Mouse (Mus musculus): Measurements from ENCODE around the gene Srd5a1. TPM values are rescaled to one million over a fixed set of nuclear protein-coding genes. Genes with fewer than 3 reads are reported as not detected.
A peak's percentile ranks its signal among the peaks of the same experiment; 100 is the strongest.

The Srd5a1 gene
- 12.3 and 14.9 TPM in 2 replicates for polyA plus RNA-seq (2012; rRNA removed)

DNA sequence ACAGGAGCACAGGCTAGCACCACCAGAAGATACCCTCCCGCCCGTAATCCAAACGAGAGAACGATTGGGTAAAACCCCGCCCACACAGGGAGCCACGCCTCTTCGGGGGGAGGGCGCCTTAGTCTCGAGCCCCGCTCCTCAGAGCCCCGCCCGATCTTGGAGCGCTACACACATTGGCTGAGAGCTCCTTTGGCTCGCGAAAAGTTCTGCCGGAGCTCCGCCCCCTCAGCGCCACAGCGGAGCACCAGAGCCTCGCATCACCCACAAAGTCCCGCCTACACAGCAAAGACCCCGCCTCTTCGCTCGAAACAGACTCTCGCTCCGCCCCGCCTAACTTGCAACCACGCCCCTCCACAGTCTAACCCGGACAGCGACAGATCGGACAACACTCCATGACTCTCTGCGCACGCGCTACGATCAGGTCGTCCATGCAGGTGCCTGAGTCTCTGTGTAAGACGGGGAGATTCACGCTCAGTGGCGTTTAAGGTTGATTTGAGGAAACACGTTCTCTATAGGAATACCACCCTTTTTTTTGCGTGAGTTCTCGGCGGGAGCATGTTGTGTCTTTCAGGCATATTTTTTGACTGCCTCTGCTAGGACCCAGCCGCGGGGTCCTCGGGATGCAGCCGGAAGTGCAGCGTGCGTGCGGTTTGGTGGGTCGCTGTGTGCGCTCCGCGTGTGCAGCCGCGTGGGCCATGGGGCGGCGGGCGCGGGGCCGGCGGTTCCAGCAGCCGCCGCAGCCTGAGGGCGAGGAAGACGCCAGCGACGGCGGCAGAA is at the start of gene Srd5a1:
TSS of gene Srd5a1 (minus strand) at position 45 of the 777 bp plus-strand sequence.
- Histone ChIP-seq H3K4me3 (replicated peaks; ENCODE audit: insufficient read depth, low read depth, low read length) (peak within 1 kb of the TSS; percentile 83), H3K4me1 (ENCODE audit: control insufficient read depth, insufficient read depth, low read length) (no peaks in the 10 kb centered on the region), H3K27me3 (ENCODE audit: control insufficient read depth, insufficient read depth, low read length) (no peaks in the 10 kb centered on the region), H3K27ac (ENCODE audit: insufficient read depth, low read length) (peak within 1 kb of the TSS; percentile 76)
- peak; percentile 99 to 100 for DNase-seq
- under 1% methylated on average over 69 of the region's 69 CpGs for WGBS
- TF ChIP-seq POLR2A (IDR thresholded peaks at IDR 0.05; ENCODE audit: borderline replicate concordance, insufficient read depth, low read length) (peak; percentile 68; the same call in 1 of the 2 replicates), CTCF (IDR thresholded peaks at IDR 0.05; ENCODE audit: borderline replicate concordance, insufficient read depth, low read depth, low read length) (no peak)

DNA sequence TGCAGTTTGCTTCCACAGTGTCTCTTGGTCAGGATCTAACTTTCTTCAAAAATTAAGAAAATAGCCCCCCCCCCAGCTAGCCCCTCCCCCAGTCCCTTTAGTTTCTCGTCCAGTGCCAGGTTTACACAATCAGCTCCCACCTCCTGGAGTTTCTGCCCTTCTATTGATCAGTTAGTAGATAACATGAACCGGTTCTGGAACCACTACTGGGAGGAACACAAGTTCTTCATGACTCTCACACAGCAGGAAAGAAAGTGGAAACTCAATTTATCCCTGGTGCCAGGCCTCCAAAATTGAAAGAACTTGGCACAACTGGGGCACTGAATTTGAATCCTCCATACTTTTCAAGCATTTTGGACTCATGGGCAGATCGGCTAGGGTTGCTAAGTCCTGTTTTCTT is 43.3 kb upstream of the Srd5a1 start:
- H3K27ac ChIP-seq (ENCODE audit: insufficient read depth, low read length): no peak overlapping the region
- no peak for TF ChIP-seq CTCF (IDR thresholded peaks at IDR 0.05; ENCODE audit: borderline replicate concordance, insufficient read depth, low read depth, low read length)
- no peak for TF ChIP-seq POLR2A (IDR thresholded peaks at IDR 0.05; ENCODE audit: borderline replicate concordance, insufficient read depth, low read length)
- no peak overlapping the region for H3K4me3 ChIP-seq (replicated peaks; ENCODE audit: insufficient read depth, low read depth, low read length)
- no peaks in the 10 kb centered on the region for H3K27me3 ChIP-seq (ENCODE audit: control insufficient read depth, insufficient read depth, low read length)
- no peaks in the 10 kb centered on the region for H3K4me1 ChIP-seq (ENCODE audit: control insufficient read depth, insufficient read depth, low read length)
- no peak for DNase-seq
- 73% methylated on average over 3 of the region's 3 CpGs for WGBS

GRCm38 (mm10) chr13:69646481-69646880 is 35.2 kb upstream of the Srd5a1 start:
- H3K27me3 ChIP-seq (ENCODE audit: control insufficient read depth, insufficient read depth, low read length): no peaks in the 10 kb centered on the region
- TF ChIP-seq POLR2A (IDR thresholded peaks at IDR 0.05; ENCODE audit: borderline replicate concordance, insufficient read depth, low read length) (no peak), CTCF (IDR thresholded peaks at IDR 0.05; ENCODE audit: borderline replicate concordance, insufficient read depth, low read depth, low read length) (no peak)
- no peak for DNase-seq
- 87% methylated on average over 9 of the region's 9 CpGs for WGBS
- H3K27ac ChIP-seq (ENCODE audit: insufficient read depth, low read length): no peak overlapping the region
- H3K4me1 ChIP-seq (ENCODE audit: control insufficient read depth, insufficient read depth, low read length): no peaks in the 10 kb centered on the region
- H3K4me3 ChIP-seq (replicated peaks; ENCODE audit: insufficient read depth, low read depth, low read length): no peak overlapping the region

DNA sequence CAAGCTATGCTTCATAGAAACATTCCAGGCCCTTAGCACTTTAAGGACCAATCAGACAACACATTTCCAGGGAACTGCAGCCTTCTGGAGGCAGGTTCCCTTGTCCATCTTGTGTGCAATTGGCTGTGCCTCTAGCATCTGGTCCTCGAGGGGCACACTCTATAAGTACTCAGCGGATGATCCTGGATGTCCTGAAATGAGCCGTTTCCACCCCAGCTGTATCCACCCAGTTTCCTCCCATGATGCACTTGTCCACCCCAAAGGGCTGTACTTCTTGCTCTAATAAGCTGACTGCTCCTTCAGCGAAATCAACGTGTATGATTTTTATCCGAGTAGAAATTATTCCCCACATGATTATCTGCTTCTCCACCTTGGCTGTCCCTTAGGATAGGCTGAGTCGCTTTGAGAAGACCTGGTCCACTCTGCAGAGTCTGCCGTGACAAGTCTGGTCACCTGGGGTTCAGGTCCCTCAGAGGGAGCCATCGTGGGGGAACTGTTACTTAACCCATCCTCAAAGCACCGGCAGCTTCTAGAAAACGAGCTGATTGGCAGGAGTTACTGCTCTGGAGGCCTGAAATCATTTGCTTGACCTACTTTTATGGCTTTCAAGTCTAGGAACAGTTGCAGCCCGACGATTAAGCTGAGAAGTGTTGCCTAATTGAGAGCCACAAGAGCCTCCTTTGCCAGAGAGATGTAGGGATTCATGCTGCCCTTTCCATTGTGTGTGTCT is 34.6 kb upstream of the Srd5a1 start:
- no peak overlapping the region for H3K4me3 ChIP-seq (replicated peaks; ENCODE audit: insufficient read depth, low read depth, low read length)
- DNase-seq: peak in 1 of 2 experiments; percentile 13
- H3K4me1 ChIP-seq (ENCODE audit: control insufficient read depth, insufficient read depth, low read length): no peaks in the 10 kb centered on the region
- 39% methylated on average over 13 of the region's 13 CpGs for WGBS
- TF ChIP-seq POLR2A (IDR thresholded peaks at IDR 0.05; ENCODE audit: borderline replicate concordance, insufficient read depth, low read length) (no peak), CTCF (IDR thresholded peaks at IDR 0.05; ENCODE audit: borderline replicate concordance, insufficient read depth, low read depth, low read length) (no peak)
- no peak overlapping the region for H3K27ac ChIP-seq (ENCODE audit: insufficient read depth, low read length)
- H3K27me3 ChIP-seq (ENCODE audit: control insufficient read depth, insufficient read depth, low read length): no peaks in the 10 kb centered on the region

- no peak for DNase-seq
- WGBS: 79% methylated on average over 13 of the region's 13 CpGs
- TF ChIP-seq POLR2A (IDR thresholded peaks at IDR 0.05; ENCODE audit: borderline replicate concordance, insufficient read depth, low read length): no peak
- TF ChIP-seq CTCF (IDR thresholded peaks at IDR 0.05; ENCODE audit: borderline replicate concordance, insufficient read depth, low read depth, low read length): no peak
- H3K4me1 ChIP-seq (ENCODE audit: control insufficient read depth, insufficient read depth, low read length): no peaks in the 10 kb centered on the region
- no peak overlapping the region for H3K4me3 ChIP-seq (replicated peaks; ENCODE audit: insufficient read depth, low read depth, low read length)
- no peak overlapping the region for H3K27ac ChIP-seq (ENCODE audit: insufficient read depth, low read length)
- no peaks in the 10 kb centered on the region for H3K27me3 ChIP-seq (ENCODE audit: control insufficient read depth, insufficient read depth, low read length)
These were observed 33.4 kb upstream of the Srd5a1 start for GRCm38 (mm10) chr13:69644427-69645166.

DNA sequence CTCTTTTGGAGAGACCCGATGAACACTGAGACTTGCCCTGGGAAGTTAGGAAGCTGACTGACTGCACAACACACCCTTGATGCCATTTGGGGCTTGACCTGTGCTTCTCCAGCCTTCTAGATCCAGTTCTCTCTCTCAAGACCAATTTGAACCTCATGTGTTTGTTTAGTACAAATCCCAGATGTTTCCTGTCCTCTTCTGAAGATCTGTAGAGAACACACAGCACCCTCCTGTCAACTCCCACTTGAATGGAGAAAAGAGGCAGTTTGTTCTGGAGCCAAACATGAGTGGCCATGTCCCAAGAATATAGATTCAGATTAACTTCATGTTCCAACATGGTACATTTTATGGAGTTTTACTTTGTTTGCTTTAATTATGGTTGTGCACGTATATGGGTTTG is 32.7 kb upstream of the Srd5a1 start:
- DNase-seq: no peak
- TF ChIP-seq POLR2A (IDR thresholded peaks at IDR 0.05; ENCODE audit: borderline replicate concordance, insufficient read depth, low read length) (no peak), CTCF (IDR thresholded peaks at IDR 0.05; ENCODE audit: borderline replicate concordance, insufficient read depth, low read depth, low read length) (no peak)
- WGBS: 97% methylated on average over 2 of the region's 2 CpGs

DNA sequence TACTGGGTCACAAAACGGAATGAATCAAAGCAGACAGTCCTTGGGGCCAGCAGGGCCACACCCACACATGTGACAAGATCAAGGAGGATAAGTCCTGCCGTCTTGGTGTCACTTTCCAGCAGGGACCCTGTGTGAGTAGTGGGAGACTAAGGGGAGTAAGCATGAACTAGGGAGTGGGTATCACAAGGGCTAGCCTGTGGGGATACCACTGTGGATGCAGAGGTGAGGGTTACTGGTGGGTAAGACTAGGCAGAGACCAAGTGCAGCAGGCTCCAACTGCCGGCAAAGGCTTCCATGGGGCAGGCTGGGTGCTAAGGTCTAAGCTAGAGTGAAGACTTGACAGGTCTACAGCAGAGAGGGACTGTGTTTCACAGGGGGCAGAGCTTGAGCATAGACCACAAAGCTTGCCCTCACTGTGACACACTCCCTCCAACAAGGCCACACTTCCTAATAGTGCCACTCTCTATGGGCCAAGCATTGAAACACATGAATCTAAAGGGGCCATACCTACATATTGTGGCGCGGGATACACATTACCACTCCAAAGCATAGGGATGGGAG is 31.5 kb upstream of the Srd5a1 start:
- Histone ChIP-seq H3K4me3 (replicated peaks; ENCODE audit: insufficient read depth, low read depth, low read length) (no peak overlapping the region), H3K27me3 (ENCODE audit: control insufficient read depth, insufficient read depth, low read length) (no peaks in the 10 kb centered on the region), H3K27ac (ENCODE audit: insufficient read depth, low read length) (no peak overlapping the region), H3K4me1 (ENCODE audit: control insufficient read depth, insufficient read depth, low read length) (no peaks in the 10 kb centered on the region)
- TF ChIP-seq CTCF (IDR thresholded peaks at IDR 0.05; ENCODE audit: borderline replicate concordance, insufficient read depth, low read depth, low read length) (no peak), POLR2A (IDR thresholded peaks at IDR 0.05; ENCODE audit: borderline replicate concordance, insufficient read depth, low read length) (no peak)
- WGBS: 75% methylated on average over 5 of the region's 5 CpGs
- DNase-seq: no peak

More for the DNA sequence above, 32.7 kb upstream of the Srd5a1 start:
- Histone ChIP-seq H3K4me1 (ENCODE audit: control insufficient read depth, insufficient read depth, low read length) (no peaks in the 10 kb centered on the region), H3K4me3 (replicated peaks; ENCODE audit: insufficient read depth, low read depth, low read length) (no peak overlapping the region), H3K27ac (ENCODE audit: insufficient read depth, low read length) (no peak overlapping the region), H3K27me3 (ENCODE audit: control insufficient read depth, insufficient read depth, low read length) (no peaks in the 10 kb centered on the region)
